Mouse (Mus musculus) bone marrow macrophage, adult 2 months (primary cell): ENCODE measurements around the gene Cphx3.
"Not testable (repeated sequence)": the region's sequence is repeated elsewhere in the genome, so short reads cannot be mapped to it uniquely, and the experiment has no call there.

ENCODE experiments used
- CTCF ChIP-seq: IDR thresholded peaks from 2 replicates; pipeline ENCODE4 v1.5.1; 2012; ENCODE audit warnings: low read depth, mild to moderate bottlenecking, low read length, moderate library complexity
- POLR2A ChIP-seq: IDR thresholded peaks from 2 replicates; pipeline ENCODE4 v1.6.1; 2012; ENCODE audit warnings: mild to moderate bottlenecking, low read depth, low read length, borderline replicate concordance

GRCm38 (mm10) chr14:26034364-26034763 is 47.7 kb upstream of the Cphx3 start:
- TF ChIP-seq CTCF, POLR2A: not testable (repeated sequence)
